Mouse (Mus musculus): Measurements from ENCODE around the gene Dph5.

Gene Dph5

GRCm38 (mm10) chr3:115949220-115949920 lies 61.7 kb downstream of the Dph5 start:
- ATAC-seq (ENCODE audit: insufficient number of reproducible peaks, low FRiP score, low TSS enrichment): no peak

- ATAC-seq (ENCODE audit: insufficient number of reproducible peaks, low FRiP score, low TSS enrichment): no peak
Observed at GRCm38 (mm10) chr3:115949921-115950877, 62.6 kb downstream of the Dph5 start.

- no peak for ATAC-seq (ENCODE audit: insufficient number of reproducible peaks, low FRiP score, low TSS enrichment)
Observed at GRCm38 (mm10) chr3:115951221-115951620, 63.6 kb downstream of the Dph5 start.

GRCm38 (mm10) chr3:115952356-115952755 lies 64.7 kb downstream of the Dph5 start:
- ATAC-seq (ENCODE audit: insufficient number of reproducible peaks, low FRiP score, low TSS enrichment): no peak

GRCm38 (mm10) chr3:115953088-115953487 lies 65.5 kb downstream of the Dph5 start:
- ATAC-seq (ENCODE audit: insufficient number of reproducible peaks, low FRiP score, low TSS enrichment): no peak

GRCm38 (mm10) chr3:115957223-115957622 lies 69.6 kb downstream of the Dph5 start:
- no peak for ATAC-seq (ENCODE audit: insufficient number of reproducible peaks, low FRiP score, low TSS enrichment)

GRCm38 (mm10) chr3:115961311-115962027 lies 73.8 kb downstream of the Dph5 start:
- no peak for ATAC-seq (ENCODE audit: insufficient number of reproducible peaks, low FRiP score, low TSS enrichment)

- no peak for ATAC-seq (ENCODE audit: insufficient number of reproducible peaks, low FRiP score, low TSS enrichment)
Observed at GRCm38 (mm10) chr3:115962028-115962415, 74.4 kb downstream of the Dph5 start.

GRCm38 (mm10) chr3:115963597-115963996 lies 76.0 kb downstream of the Dph5 start:
- ATAC-seq (ENCODE audit: insufficient number of reproducible peaks, low FRiP score, low TSS enrichment): no peak

- no peak for ATAC-seq (ENCODE audit: insufficient number of reproducible peaks, low FRiP score, low TSS enrichment)
Observed at GRCm38 (mm10) chr3:115964071-115964470, 76.4 kb downstream of the Dph5 start.

GRCm38 (mm10) chr3:115968745-115969530 lies 81.3 kb downstream of the Dph5 start:
- ATAC-seq (ENCODE audit: insufficient number of reproducible peaks, low FRiP score, low TSS enrichment): no peak

GRCm38 (mm10) chr3:115971045-115971785 lies 83.6 kb downstream of the Dph5 start:
- no peak for ATAC-seq (ENCODE audit: insufficient number of reproducible peaks, low FRiP score, low TSS enrichment)

- ATAC-seq (ENCODE audit: insufficient number of reproducible peaks, low FRiP score, low TSS enrichment): no peak
Observed at GRCm38 (mm10) chr3:115971891-115972646, 84.4 kb downstream of the Dph5 start.

- no peak for ATAC-seq (ENCODE audit: insufficient number of reproducible peaks, low FRiP score, low TSS enrichment)
Observed at GRCm38 (mm10) chr3:115974228-115974627, 86.6 kb downstream of the Dph5 start.

GRCm38 (mm10) chr3:115974995-115975394 lies 87.4 kb downstream of the Dph5 start:
- ATAC-seq (ENCODE audit: insufficient number of reproducible peaks, low FRiP score, low TSS enrichment): no peak

- no peak for ATAC-seq (ENCODE audit: insufficient number of reproducible peaks, low FRiP score, low TSS enrichment)
Observed at GRCm38 (mm10) chr3:115979000-115979399, 91.4 kb downstream of the Dph5 start.

GRCm38 (mm10) chr3:115983217-115983616 lies 95.6 kb downstream of the Dph5 start:
- ATAC-seq (ENCODE audit: insufficient number of reproducible peaks, low FRiP score, low TSS enrichment): no peak

All from cerebellum, adult (tissue).